Mouse (Mus musculus) left cerebral cortex, postnatal 4 days (tissue): Measurements from ENCODE around the gene Calcrl. TPM values are rescaled to one million over a fixed set of nuclear protein-coding genes. Genes with fewer than 3 reads are reported as not detected.
"Not testable (repeated sequence)": the region's sequence is repeated elsewhere in the genome, so short reads cannot be mapped to it uniquely, and the experiment has no call there.

ENCODE experiments used
- DNase-seq: peaks from one replicate; pipeline ENCODE4 v3.0.0-alpha.2; 2022
- intact Hi-C: fragments of 180-260 bp; cut with DNase I; formaldehyde crosslinking; loops from one replicate; pipeline ENCODE4 v1.15.1; 2025
- total RNA-seq, 2 experiments: library from RNA; stranded (reverse); gene quantifications; 2 replicates each; pipeline ENCODE4 v1.2.3; 2021

Calcrl gene
- total RNA-seq, 2 experiments from 2014 or later: 5.7 to 7.5 TPM

DNA sequence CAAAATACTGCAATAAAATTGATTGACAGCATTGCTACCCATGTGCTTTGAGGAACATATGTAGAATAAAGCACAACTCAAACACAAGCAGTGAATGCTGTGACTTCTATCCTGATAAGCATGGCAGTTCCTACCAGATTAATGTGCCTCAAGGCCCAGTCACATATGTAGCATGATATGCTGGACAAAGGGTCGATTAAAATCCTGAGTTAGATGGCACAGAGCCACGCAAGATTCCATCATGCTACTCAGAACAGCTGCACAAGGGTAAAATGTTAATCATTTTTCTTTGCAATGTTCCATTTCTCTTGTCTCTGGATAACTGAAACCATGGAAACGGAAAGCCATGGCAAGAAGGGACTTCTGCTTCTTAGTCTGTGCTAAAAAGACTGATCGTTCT, 28.7 kb downstream of the Calcrl start:
- no peak for DNase-seq
- intact Hi-C loops: no loop called here

DNA sequence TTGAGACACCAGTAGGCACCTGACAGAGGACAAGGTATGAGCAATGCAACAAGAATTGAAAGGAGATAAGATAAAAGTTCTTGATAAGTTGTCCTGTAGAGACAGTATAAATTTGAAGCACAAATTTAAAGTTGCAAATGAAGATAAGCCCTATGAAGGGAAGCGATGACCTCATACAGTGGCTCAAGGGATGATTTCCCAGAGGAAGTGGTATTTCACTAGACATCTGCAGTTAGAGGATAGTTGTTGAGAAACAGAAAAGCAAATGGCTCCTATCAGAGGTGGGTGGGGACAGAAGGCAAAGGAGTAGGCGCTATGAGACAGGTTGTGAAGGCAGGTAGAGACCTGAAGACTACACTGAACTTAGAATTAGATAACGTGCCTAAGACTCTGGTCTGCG, 32.0 kb downstream of the Calcrl start:
- no peak for DNase-seq
- intact Hi-C loops: no loop called here

GRCm38 (mm10) chr2:84389075-84389474, 36.1 kb downstream of the Calcrl start:
- intact Hi-C loops: no loop called here
- no peak for DNase-seq

DNA sequence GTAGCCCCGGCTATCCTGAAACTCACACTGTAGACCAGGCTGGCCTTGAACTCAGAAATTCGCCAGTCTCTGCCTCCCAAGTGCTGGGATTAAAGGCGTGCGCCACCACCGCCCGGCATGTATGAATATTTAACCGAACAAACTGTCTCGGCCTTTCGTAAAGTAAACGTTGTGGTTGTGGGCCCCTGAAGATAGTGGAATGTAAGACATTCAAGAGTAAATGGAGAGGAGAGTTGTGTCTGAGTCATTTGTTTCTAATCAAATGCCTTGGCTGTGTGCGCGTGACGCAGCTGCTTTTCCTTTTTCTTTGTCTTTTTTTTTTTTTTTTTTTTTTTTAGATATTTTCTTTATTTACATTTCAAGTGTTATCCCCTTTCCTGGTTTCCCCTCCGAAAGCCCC, 36.7 kb downstream of the Calcrl start:
- intact Hi-C loops, DNase-seq: not testable (repeated sequence)

DNA sequence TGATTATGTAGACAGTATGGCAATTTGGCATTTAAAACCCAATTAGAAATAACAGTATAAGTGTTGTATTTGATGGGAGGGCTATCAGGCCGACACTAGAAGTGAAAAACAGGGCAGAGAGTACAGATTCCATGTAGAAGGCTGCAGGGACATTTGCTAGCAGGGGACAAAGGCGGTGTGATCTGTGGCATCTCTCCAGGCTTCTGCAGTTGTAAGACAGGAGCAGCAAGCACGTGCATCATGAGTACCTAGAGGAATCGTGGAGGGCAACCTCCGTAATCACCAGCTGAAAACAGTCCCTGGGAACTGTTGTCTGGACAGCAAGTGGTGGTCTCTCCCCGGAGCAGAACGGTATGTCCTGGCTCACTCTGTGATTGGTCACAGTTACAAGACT, 37.2 kb downstream of the Calcrl start:
- intact Hi-C loops: no loop called here
- no peak for DNase-seq

- intact Hi-C loops: no loop called here
Measured at GRCm38 (mm10) chr2:84387394-84388022, 37.7 kb downstream of the Calcrl start.

DNA sequence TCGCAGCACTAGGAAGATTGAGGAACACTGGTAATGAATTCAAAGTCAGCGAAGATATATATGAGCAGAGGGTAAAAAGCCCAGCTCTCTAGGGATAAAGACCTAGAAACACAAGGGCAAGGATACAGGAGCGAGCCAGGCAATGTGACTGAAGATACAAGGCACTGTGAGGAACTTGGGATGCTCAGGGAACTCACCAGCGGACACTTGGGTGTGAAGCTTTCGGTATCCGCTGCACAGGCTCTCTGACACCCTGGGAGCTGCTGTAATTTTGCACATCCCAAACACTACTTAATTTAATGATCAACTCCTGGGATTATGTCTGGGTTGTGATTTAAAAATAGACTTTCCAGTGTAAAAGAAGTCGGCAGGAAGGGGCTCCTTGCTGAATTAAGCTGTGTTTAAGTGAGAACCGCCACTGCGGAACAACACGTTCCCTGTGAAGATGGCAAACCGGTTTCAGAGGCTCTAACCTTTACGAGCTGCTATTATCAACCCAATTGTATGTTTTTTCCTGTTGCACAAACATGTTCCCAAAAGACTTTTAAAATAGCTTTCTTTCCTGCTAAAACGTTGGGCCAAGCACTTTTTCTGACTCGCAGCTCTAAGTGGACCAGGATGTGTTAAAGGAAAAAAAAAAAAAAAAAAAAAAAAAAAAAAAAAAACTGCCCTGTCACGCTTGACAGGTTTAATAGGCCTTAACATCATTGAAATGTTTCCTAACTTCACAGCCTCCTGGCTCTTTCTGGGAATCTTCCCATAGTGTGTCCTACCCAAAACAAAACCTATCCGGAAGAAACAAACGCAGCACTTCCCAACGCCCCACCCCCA, 38.4 kb downstream of the Calcrl start:
- intact Hi-C loops: no loop called here
- no peak for DNase-seq

More at GRCm38 (mm10) chr2:84387394-84388022, 37.7 kb downstream of the Calcrl start:
- no peak for DNase-seq

- intact Hi-C loops: no loop called here
- DNase-seq: no peak
Measured at GRCm38 (mm10) chr2:84384911-84385693, 40.1 kb downstream of the Calcrl start.

GRCm38 (mm10) chr2:84383828-84384227, 41.4 kb downstream of the Calcrl start:
- DNase-seq: no peak
- intact Hi-C loops: no loop called here

DNA sequence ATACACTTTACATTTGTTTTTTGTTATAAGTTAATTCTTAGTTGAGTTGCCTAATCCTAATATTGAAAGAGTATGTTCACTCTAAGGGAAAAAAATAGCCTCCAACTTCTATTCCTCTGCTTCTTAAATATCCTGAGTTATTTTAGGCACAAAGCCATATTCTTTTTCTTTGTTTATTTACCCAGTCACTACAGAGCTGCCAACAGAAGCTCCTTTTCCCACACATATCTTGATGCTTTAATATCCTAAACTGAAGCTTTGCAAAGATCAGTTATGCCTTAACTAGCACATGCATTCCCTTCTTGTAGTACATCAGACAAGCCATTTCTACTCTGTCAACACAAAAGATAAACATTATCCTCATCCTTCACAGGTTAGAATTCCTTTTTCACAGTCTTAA, 42.7 kb downstream of the Calcrl start:
- no peak for DNase-seq
- intact Hi-C loops: no loop called here

DNA sequence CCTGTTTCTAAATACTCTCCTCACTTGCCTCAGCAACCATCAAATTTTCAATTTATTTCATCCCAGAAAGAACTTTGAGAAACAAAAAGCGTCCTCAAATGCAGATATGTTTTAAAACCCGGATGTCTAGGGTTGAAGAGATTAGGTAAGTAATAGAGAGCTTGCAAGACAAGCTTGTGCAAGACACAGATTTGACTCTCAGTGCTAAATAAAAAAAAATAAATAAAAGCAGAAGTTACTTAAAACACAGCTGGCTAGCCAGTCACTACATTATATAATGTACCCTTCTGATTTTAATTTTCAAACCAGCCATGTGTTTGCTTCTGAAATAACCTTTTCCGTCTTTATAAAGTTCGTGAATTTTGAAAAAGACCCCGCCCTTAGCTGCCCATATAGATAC, 43.2 kb downstream of the Calcrl start:
- intact Hi-C loops: no loop called here
- DNase-seq: no peak

GRCm38 (mm10) chr2:84380816-84381215, 44.4 kb downstream of the Calcrl start:
- peak; percentile 48 for DNase-seq
- intact Hi-C loops: no loop called here

DNA sequence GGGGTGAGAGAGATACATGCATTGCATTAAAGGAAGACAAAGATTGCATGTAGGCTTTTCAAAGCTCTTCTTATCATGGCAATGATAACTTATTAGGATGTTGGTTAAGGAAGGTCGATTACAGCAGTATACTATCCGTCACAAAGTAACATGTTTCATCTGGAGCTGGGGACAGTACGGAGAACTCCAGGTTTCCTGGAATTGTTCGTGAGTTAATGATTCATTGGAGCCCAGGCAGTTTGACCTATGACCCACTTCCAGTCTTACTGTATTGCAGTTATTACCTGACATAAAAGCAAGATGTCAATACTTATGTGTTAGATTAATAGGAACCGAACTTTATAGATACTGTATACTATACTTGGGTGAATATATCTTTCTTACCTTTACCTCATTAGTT, 46.5 kb downstream of the Calcrl start:
- intact Hi-C loops: no loop called here
- DNase-seq: no peak

DNA sequence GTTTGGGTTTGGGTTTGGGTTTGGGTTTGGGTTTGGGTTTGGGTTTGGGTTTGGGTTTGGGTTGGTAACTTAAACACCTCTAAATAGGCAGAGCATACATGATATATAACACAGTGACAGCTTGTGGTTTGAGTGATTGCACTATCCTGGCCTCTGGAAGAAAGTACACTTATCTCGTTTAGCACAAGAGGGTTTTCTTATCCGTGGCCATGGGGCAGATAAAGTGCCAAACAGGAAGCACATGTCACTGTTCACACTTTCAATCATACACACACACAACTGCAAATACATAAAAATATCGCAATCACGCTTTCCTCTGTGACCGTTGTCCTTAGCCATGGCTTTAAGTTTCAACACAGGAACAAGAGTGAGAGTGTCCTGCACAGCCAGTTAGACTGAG, 56.0 kb downstream of the Calcrl start:
- intact Hi-C loops: no loop called here
- no peak for DNase-seq

DNA sequence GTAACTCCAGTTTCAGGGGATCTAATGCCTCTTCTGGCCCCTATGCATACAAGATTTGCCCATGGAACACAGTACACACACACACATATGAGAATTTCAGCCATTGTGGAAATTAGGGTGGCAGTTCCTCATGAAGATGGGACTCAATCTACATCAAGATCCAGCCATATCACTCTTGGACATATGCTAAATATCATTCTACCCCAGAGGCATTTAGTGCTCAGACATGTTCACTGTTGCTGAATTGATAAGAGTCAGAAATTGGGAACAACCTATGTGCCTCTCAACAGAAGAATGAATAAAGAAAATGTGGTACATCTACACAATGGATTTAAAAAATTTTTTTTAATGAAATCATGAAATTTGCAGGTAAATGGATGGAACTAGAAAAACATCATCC, 58.5 kb downstream of the Calcrl start:
- intact Hi-C loops: no loop called here
- no peak for DNase-seq

GRCm38 (mm10) chr2:84365266-84365665, 59.9 kb downstream of the Calcrl start:
- intact Hi-C loops: no loop called here
- no peak for DNase-seq

- intact Hi-C loops: no loop called here
- no peak for DNase-seq
Measured at GRCm38 (mm10) chr2:84362779-84363719, 62.2 kb downstream of the Calcrl start.

DNA sequence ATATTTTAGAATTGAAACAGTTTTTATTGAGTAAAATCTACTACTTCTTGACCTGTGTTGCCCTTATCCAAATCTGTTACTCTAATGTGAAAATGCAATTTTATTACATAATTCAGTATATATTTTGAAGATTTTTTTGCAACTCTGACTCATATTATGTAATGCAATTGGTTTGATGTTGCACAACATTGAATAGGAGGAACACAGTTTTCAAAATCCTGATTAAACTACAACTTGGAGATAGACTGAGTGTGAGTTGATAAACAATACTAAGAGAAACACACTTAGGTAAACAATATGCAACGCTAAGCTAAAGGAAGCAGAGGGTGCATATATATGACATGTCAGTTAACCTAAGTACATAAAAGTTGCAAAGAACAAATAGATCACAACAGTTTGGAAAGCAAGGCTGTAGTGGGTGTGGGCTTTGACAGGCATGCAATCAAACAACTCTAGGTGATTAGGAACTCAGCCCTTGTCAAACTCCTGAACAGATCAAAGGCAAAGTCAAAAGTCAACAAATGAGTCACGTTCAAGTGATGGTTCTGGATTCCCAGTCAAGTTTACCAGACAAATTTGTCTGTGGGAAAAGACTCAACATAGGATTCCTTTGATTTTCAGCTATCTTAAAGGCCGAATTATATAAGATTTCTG, 66.4 kb downstream of the Calcrl start:
- intact Hi-C loops: no loop called here
- no peak for DNase-seq

GRCm38 (mm10) chr2:84355281-84355680, 69.9 kb downstream of the Calcrl start:
- no peak for DNase-seq
- intact Hi-C loops: no loop called here

DNA sequence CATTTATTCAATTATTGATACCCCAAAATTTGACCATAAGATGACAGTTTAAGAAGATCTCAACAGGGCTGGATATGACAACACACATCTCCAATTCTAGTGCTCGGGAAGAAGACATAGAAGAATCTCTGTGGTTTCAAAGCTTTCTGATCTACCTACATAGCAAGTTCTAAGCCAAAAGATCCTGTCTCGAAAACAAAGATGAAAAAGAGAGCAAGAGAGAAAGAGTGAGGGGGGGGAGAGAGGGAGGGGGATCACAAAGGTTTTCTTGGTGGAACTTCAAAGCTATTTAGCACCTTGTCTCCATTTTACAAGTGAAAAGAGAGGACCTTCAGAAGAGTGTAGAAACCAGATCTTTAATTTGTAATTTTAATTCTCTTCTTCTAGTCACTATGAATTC, 77.8 kb downstream of the Calcrl start:
- intact Hi-C loops: no loop called here
- DNase-seq: no peak
